Mouse (Mus musculus) forebrain, embryonic 16.5 days (tissue): Measurements from ENCODE around the gene Ctcfl. TPM values are rescaled to one million over a fixed set of nuclear protein-coding genes. Genes with fewer than 3 reads are reported as not detected.

ENCODE experiments used
- ATAC-seq: fragments of 200-750 bp; cut with Nextera tagmentation; 2 replicates; pipeline ENCODE4 v1.8.0; 2017; ENCODE audit warnings: mild to moderate bottlenecking, moderate library complexity
- H3K27ac ChIP-seq: fragments of 300-500 bp; sonication (generic); 2 replicates; pipeline ENCODE4 v1.5.1; 2014; ENCODE audit warnings: low read length, control low read depth
- H3K27me3 ChIP-seq: fragments of 300-500 bp; sonication (generic); replicated peaks from 2 replicates; pipeline ENCODE4 v1.6.1; 2014; ENCODE audit warnings: low read length; ENCODE audit not compliant: control insufficient read depth, insufficient read depth
- H3K36me3 ChIP-seq: fragments of 300-500 bp; sonication (generic); 2 replicates; pipeline ENCODE4 v1.6.1; 2014; ENCODE audit not compliant: control insufficient read depth, insufficient read depth
- H3K4me1 ChIP-seq: fragments of 300-500 bp; sonication (generic); replicated peaks from 2 replicates; pipeline ENCODE4 v1.6.1; 2014; ENCODE audit warnings: low read length; ENCODE audit not compliant: control insufficient read depth, insufficient read depth
- H3K4me2 ChIP-seq: fragments of 300-500 bp; sonication (generic); 2 replicates; pipeline ENCODE4 v1.6.1; 2014; ENCODE audit warnings: mild to moderate bottlenecking, low read length, control low read depth
- H3K4me3 ChIP-seq: fragments of 300-500 bp; sonication (generic); replicated peaks from 2 replicates; pipeline ENCODE4 v1.5.1; 2014; ENCODE audit warnings: mild to moderate bottlenecking, low read length, control low read depth
- H3K9ac ChIP-seq: fragments of 300-500 bp; sonication (generic); replicated peaks from 2 replicates; pipeline ENCODE4 v1.6.1; 2014; ENCODE audit warnings: low read depth, low read length, control low read depth
- H3K9me3 ChIP-seq: fragments of 300-500 bp; sonication (generic); 2 replicates; pipeline ENCODE4 v1.6.1; 2016; ENCODE audit warnings: low read length; ENCODE audit not compliant: control insufficient read depth
- WGBS: fragments of 180-500 bp; shearing (Covaris S2); extraction: QIAGEN DNeasy Blood & Tissue Kit; methylation state at CpG from one replicate; pipeline ENCODE4 v1.1.7; 2014; 5-methylcytosine and 5-hydroxymethylcytosine counted together
- polyA plus RNA-seq: library from polyadenylated mRNA; unstranded; fragments of >200 nt; fragmentation: Nextera tagmentation; extraction: Ambion mirVana; gene quantifications from 2 replicates; pipeline ENCODE4 v1.2.1, GENCODE M21; 2015

The Ctcfl gene
- polyA plus RNA-seq, 1 experiment from 2014 or later = not detected

DNA sequence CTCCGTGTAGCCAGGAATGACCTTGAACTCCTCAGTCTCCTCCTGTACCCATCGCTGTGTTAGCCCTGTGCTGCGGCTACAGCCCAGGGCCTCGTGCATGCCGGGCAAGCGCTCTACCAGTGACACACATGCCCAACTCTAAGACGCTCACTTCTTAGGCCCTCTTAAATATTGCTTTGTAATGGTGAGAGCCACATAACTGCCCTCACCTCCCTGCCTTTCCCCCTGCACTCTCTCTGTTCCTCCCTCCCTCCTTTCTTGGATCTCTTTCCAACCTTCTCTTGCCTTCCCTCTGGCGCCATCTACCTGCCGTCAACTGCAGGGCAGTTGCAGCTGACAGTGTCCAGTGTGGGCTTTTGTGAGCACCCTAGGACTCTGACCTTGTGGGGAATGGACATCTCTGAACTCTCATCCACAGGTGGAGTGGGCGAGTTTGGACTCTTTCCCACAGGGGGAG, 38.5 kb downstream of the Ctcfl start:
- Histone ChIP-seq H3K4me1 (no peaks in the 10 kb centered on the region), H3K9ac (no peak overlapping the region), H3K4me2 (no peak overlapping the region), H3K27me3 (no peaks in the 10 kb centered on the region), H3K4me3 (no peak overlapping the region), H3K27ac (no peak overlapping the region), H3K9me3 (no peaks in the 10 kb centered on the region), H3K36me3 (no peaks in the 10 kb centered on the region)
- 34% methylated on average over 10 of the region's 10 CpGs for WGBS
- peak; percentile 66 for ATAC-seq

DNA sequence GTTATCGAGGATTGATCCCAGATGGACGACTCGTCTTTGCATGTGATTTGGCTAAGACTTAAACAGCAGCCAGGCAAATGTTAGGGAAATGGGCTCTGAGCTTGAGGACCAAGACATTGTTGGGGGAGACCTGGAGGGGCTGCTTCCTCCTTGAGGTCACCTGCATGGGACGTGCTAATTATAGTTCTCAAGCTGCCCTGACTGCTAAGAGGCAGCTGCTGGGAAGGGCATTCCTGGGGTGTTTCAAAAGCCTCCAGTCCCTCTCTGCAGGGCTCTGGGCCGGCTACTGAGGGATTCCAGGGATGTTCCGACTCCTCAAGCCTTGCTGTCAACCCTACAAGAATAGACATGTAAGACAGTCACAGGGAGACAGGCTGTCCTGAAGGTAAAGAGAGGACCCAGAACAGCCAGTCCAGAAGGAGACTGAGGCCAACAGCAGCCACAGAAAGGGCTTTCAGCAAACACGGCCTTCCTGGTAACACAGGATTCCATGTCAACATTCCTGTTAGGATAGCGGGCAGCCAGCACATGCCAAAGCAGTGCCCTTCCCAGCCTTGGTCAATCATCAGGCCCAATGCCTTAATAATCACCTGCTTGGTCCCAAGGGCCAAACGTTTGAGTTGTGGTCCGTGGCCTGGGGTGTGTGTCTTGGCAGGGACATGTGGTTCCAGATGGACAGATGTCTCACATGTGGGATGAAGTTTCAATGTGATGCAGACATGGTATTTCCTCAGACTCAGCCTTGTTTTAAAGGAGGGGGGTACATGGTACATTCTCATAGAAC, 39.4 kb downstream of the Ctcfl start:
- ATAC-seq = no peak
- no peaks in the 10 kb centered on the region for H3K4me1 ChIP-seq
- H3K27ac ChIP-seq = no peak overlapping the region
- no peak overlapping the region for H3K4me2 ChIP-seq
- WGBS = 60% methylated on average over 10 of the region's 10 CpGs
- H3K36me3 ChIP-seq = no peaks in the 10 kb centered on the region
- H3K27me3 ChIP-seq = no peaks in the 10 kb centered on the region
- no peak overlapping the region for H3K4me3 ChIP-seq
- H3K9me3 ChIP-seq = no peaks in the 10 kb centered on the region
- no peak overlapping the region for H3K9ac ChIP-seq

DNA sequence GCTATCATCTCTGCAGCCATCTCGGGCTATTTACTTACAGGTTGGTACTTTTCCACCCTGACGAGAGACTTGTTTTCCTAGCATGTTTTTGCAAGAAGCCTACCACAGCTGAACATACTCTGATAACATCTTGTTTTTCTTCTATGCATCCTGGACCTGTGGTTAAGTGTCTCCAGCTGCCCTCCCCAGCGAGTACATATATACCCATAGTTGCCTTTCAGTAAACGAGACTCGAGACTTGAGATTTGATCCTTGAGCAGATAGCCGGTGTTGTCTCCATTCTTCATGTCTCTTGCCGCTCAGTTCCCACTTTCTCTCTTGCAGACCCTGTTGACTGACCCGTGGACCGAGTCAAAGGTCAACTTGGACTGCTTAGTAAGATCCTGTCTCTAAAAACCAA, 42.4 kb downstream of the Ctcfl start:
- Histone ChIP-seq H3K4me2 (no peak overlapping the region), H3K4me3 (no peak overlapping the region), H3K36me3 (no peaks in the 10 kb centered on the region), H3K27ac (no peak overlapping the region), H3K9me3 (no peaks in the 10 kb centered on the region), H3K9ac (no peak overlapping the region), H3K27me3 (no peaks in the 10 kb centered on the region), H3K4me1 (no peaks in the 10 kb centered on the region)
- WGBS = 89% methylated on average over 9 of the region's 9 CpGs
- ATAC-seq = no peak

DNA sequence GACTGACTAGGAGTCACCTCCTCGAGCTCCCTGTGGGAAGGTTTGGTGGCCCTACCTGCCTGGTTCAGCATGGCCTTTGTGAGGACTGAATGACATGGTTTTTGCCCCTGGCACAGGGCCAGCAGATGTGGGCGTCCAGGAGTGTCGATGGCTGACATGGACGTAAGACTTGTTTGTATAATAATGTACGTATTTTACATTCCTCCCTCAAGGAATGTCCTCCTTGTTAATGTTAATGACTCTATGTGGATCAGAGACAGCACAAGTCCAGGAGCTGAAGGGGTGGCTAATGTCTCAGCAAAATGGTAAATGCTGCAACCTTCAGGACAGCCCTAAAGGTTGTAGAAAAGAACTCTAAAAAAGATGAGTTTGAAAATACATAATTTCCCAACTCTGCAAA, 45.7 kb downstream of the Ctcfl start:
- Histone ChIP-seq H3K36me3 (no peaks in the 10 kb centered on the region), H3K27me3 (no peaks in the 10 kb centered on the region), H3K4me1 (no peaks in the 10 kb centered on the region), H3K4me2 (no peak overlapping the region), H3K4me3 (no peak overlapping the region), H3K9ac (no peak overlapping the region), H3K27ac (no peak overlapping the region), H3K9me3 (no peaks in the 10 kb centered on the region)
- WGBS = 79% methylated on average over 5 of the region's 5 CpGs
- ATAC-seq = no peak

DNA sequence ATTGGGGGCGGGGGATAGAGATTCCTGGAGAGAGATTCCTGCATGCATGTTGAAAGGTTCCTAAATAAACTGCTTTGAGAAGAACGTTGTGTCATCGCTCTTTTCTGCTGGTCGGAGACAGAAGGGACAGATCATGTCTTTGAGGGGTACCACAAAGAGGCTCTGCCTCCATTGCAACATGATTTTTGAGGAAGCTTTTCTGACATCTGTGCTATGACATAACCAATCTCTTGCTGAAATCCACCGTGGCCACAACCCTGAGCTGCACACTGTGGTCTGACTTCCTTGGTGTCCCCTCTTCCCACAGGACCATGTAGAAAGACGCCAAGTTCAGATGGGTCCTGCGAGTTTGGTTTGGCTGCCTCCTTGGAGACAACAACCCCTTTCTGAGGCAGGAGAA, 46.4 kb downstream of the Ctcfl start:
- Histone ChIP-seq H3K27me3 (no peaks in the 10 kb centered on the region), H3K9ac (no peak overlapping the region), H3K4me3 (no peak overlapping the region), H3K4me2 (no peak overlapping the region), H3K36me3 (no peaks in the 10 kb centered on the region), H3K4me1 (no peaks in the 10 kb centered on the region), H3K9me3 (no peaks in the 10 kb centered on the region), H3K27ac (no peak overlapping the region)
- 84% methylated on average over 7 of the region's 7 CpGs for WGBS
- ATAC-seq = no peak

DNA sequence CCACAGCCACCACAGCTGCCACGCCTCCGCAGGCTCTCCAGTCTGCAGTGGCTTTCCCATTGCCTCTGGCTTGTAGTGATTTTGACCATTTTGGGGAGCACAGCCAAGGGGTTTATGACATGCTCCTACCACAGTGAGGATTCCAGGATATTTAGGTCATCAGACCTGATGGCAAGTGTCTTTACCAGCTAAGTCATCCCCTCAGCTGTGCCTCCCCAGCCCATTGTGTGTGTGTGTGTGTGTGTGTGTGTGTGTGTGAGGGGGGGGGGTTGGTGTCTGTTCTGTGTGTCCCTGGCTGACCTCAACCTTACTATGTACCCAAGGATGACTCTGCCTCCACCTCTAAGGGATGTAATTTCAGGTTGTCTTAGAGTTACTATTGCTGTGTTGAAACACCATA, 54.5 kb downstream of the Ctcfl start:
- 96% methylated on average over 2 of the region's 2 CpGs for WGBS
- Histone ChIP-seq H3K36me3 (no peaks in the 10 kb centered on the region), H3K9ac (no peak overlapping the region), H3K27me3 (no peaks in the 10 kb centered on the region), H3K27ac (no peak overlapping the region), H3K4me2 (no peak overlapping the region), H3K9me3 (no peaks in the 10 kb centered on the region), H3K4me1 (no peaks in the 10 kb centered on the region), H3K4me3 (no peak overlapping the region)
- ATAC-seq = no peak

DNA sequence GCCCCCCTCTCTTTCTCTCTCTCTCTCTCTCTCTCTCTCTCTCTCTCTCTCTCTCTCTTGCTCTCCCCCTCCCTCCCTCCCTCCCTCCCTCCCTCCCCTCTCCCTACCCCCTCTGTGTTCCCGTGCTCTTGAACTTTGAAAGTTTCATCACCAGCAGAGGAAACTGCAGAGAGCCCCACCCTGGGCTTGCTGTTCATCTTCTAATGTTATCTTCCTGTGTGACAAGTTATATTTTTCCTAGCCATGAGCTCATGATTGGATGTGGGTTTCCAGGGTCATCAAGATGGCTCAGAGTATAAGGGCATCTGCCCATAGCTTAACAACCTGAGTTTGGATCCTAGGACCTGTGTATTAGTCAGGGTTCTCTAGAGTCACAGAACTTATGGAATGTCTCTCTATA, 56.1 kb downstream of the Ctcfl start:
- Histone ChIP-seq H3K9ac (no peak overlapping the region), H3K4me2 (no peak overlapping the region), H3K36me3 (no peaks in the 10 kb centered on the region), H3K27me3 (no peaks in the 10 kb centered on the region), H3K27ac (no peak overlapping the region), H3K4me3 (no peak overlapping the region), H3K4me1 (no peaks in the 10 kb centered on the region), H3K9me3 (no peaks in the 10 kb centered on the region)
- no peak for ATAC-seq
- 63% methylated on average over 1 of the region's 1 CpGs for WGBS

DNA sequence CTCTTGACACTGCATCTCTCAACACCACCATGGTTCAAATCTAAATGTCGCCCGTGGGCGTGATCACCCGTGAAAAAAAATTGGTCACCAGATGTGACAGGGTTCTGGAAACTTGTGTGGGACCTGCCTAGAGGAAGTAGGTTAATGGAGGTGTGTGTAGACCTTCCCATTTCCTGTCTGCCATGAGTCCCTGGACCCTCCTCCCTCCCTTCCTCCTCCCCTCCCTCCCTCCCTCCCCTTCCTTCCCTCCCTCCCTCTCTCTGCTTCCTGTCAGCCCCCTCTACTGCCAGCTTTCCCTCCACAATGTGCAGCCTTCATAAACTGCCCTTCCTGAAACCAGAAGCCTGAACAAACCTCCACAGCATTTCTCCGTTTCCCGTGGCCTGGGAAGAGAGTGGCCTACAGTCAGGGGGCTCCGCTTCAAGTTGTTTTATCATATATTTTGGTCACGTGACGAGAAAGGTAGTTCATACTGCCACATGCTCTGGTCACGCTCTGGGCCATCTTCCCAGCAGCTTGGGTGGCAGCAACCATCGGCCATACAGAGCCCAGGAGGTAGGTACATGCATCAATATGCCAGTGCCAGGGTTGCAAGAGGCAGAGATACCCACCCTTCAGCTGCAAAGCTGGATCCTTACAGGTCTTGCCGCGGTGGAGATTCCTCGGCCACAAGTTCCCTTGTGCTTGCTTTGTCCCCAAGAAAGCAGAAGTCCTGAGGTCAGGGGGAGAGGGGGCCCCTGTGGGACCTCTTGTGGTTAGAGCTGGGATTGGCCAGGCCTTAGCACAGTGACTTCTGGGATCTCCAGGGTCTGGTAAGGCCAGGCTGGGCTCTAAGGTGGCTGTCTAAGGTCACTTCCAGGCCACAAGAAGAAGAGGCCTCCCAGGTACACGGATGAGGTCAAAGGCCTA, 57.6 kb downstream of the Ctcfl start:
- Histone ChIP-seq H3K27ac (no peak overlapping the region), H3K4me2 (no peak overlapping the region), H3K9ac (no peak overlapping the region), H3K27me3 (no peaks in the 10 kb centered on the region), H3K36me3 (no peaks in the 10 kb centered on the region), H3K4me3 (no peak overlapping the region), H3K4me1 (no peaks in the 10 kb centered on the region), H3K9me3 (no peaks in the 10 kb centered on the region)
- ATAC-seq = no peak
- WGBS = 81% methylated on average over 15 of the region's 15 CpGs

DNA sequence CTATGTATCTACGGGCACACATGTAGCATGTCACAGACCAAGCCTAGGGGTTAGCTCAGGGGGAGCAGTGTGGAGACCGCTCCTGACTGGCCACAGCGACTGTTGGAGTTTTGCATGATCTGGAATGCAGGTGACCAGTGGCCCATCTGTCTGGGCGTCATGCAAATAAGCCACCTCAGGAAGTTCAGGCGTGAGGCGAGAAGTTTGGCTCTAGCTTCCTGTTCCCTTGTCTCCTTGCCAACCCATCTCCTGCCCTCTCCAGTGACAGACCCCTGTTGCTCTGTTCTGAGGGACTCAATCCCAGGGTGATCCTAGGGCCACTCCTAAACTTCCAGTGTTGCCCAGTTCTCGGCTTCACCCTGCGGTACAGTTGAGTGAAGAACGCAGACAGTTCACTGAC, 58.9 kb downstream of the Ctcfl start:
- no peak overlapping the region for H3K27ac ChIP-seq
- no peaks in the 10 kb centered on the region for H3K36me3 ChIP-seq
- no peaks in the 10 kb centered on the region for H3K27me3 ChIP-seq
- H3K9me3 ChIP-seq = no peaks in the 10 kb centered on the region
- no peak overlapping the region for H3K4me3 ChIP-seq
- no peak overlapping the region for H3K9ac ChIP-seq
- WGBS = 91% methylated on average over 9 of the region's 9 CpGs
- ATAC-seq = no peak
- no peak overlapping the region for H3K4me2 ChIP-seq
- no peaks in the 10 kb centered on the region for H3K4me1 ChIP-seq
